Comparison of ENCODE assay signal across 18 mouse cellular contexts in genomic region chr2:160152101-160152500, GRCm38 (mm10).
A peak's percentile ranks its signal among the peaks of the same experiment; 100 is the strongest.
DNase-seq lines count a peak whose midpoint lies in the region; TF ChIP-seq lines count a peak whose summit lies in the region.
"Had no signal": no experiment of that assay in that cellular context is flagged by ENCODE, and none has a peak within 500 bp of the region (broad histone marks: within the 10 kb centered on the region; RNA-seq: fewer than 3 reads in every experiment).

No protein-coding gene starts in this region.

- TF ChIP-seq CTCF in lung, adult 2 months (IDR thresholded peaks at IDR 0.05; ENCODE audit: insufficient read depth, low read length) = no peak

- no peak overlapping the region for H3K4me3 ChIP-seq in lung, adult 2 months (replicated peaks; ENCODE audit: extremely low read depth, low read depth, low read length)
- H3K4me3 ChIP-seq: hindbrain, embryonic 10.5 days; lung, embryonic 15.5 days; midbrain, embryonic 10.5 days; neural tube, embryonic 12.5 days had no signal

- peak; percentile 96 for DNase-seq in heart, adult 11 months
- DNase-seq in heart, postnatal 25 days (ENCODE audit: low spot score) = no peak
- peak; percentile 16 to 17 for DNase-seq in left cerebral cortex, adult 9 months (ENCODE audit: low spot score in 2 of 2)
- DNase-seq in left cerebral cortex, postnatal 36 days (ENCODE audit: low spot score in 2 of 2) = no peak
- peak; percentile 6 for DNase-seq in lung, postnatal 36 days
- no peak for DNase-seq in lung, adult 2 months
- no peak for DNase-seq in embryo, embryonic 11 days
- DNase-seq in ovary, adult 18-20 months (ENCODE audit: low spot score) = no peak
- DNase-seq: adrenal gland, adult 2 months; cerebellum, adult 11 months; cerebellum, postnatal 14 days; forebrain, postnatal 0 days; right cerebral cortex, adult 18-20 months; thymus, postnatal 36 days had no signal

- intact Hi-C loops in heart, postnatal 25 days (cut with DNase I) = no loop called here
- intact Hi-C loops in left cerebral cortex, postnatal 36 days (cut with DNase I) = no loop called here

- no peaks in the 10 kb centered on the region for H3K4me1 ChIP-seq in lung, adult 2 months (ENCODE audit: control insufficient read depth, insufficient read depth, low read length)
- H3K4me1 ChIP-seq: hindbrain, embryonic 10.5 days; lung, embryonic 15.5 days; midbrain, embryonic 10.5 days; neural tube, embryonic 12.5 days had no signal

- 70% methylated on average over 3 of the region's 3 CpGs for WGBS in lung, adult 2 months

- TF ChIP-seq POLR2A in lung, adult 2 months (IDR thresholded peaks at IDR 0.05; ENCODE audit: borderline replicate concordance, extremely low read depth, low read depth, low read length) = no peak

Comparison
In these comparisons a context has a peak if more than half of its experiments do, and no peak if none do; other contexts are left out.
1. DNase-seq: peak in heart, adult 11 months (single experiment), left cerebral cortex, adult 9 months (2 of 2) and lung, postnatal 36 days (single experiment); none in heart, postnatal 25 days (single experiment), left cerebral cortex, postnatal 36 days (0 of 2), lung, adult 2 months (single experiment), embryo, embryonic 11 days (single experiment) and ovary, adult 18-20 months (single experiment).